Mouse (Mus musculus): ENCODE data around the gene Camk2g. TPM values are rescaled to one million over a fixed set of nuclear protein-coding genes. Genes with fewer than 3 reads are reported as not detected.
A peak's percentile ranks its signal among the peaks of the same experiment; 100 is the strongest.
"Not testable (repeated sequence)": the region's sequence is repeated elsewhere in the genome, so short reads cannot be mapped to it uniquely, and the experiment has no call there.

The Camk2g gene
- total RNA-seq, 1 experiment: 28.7 TPM

GRCm38 (mm10) chr14:20703461-20703860 lies 90.4 kb downstream of the Camk2g start:
- in situ Hi-C loops (cut with MboI; ENCODE audit: low sequenced_read_pairs in 2 of 2, unreplicated experiment in 2 of 2); DNase-seq (ENCODE audit: low read depth, low spot score); H3K4me1 ChIP-seq (ENCODE audit: control insufficient read depth in 2 of 2, insufficient read depth in 2 of 2, low read length in 2 of 2, poor library complexity in 1 of 2); H3K36me3 ChIP-seq (ENCODE audit: control insufficient read depth, insufficient read depth, low read length, poor library complexity, severe bottlenecking); H3K9me3 ChIP-seq (ENCODE audit: control insufficient read depth, insufficient read depth, low read depth, low read length): not testable (repeated sequence)
- TF ChIP-seq ZNF384 (IDR thresholded peaks at IDR 0.05; ENCODE audit: low read depth, low read length): peak; percentile 72; the same call in 1 of the 2 replicates
- Histone ChIP-seq H3K4me3 (ENCODE audit: insufficient read depth in 1 of 2, low read depth in 1 of 2, low read length in 2 of 2, poor library complexity in 1 of 2, severe bottlenecking in 1 of 2) (peak overlapping the region; percentile 77 to 79), H3K9ac (ENCODE audit: insufficient read depth, low read depth, low read length, poor library complexity, severe bottlenecking) (peak overlapping the region; percentile 99), H3K27ac (ENCODE audit: insufficient read depth, low read depth, low read length, poor library complexity, severe bottlenecking) (peak overlapping the region; percentile 96)

GRCm38 (mm10) chr14:20702741-20703381 lies 91.0 kb downstream of the Camk2g start, which contains the start of gene Chchd1:
Gene Chchd1, plus strand, starts transcription at chr14:20703006.
- Histone ChIP-seq H3K4me1 (ENCODE audit: control insufficient read depth in 2 of 2, insufficient read depth in 2 of 2, low read length in 2 of 2, poor library complexity in 1 of 2) (peaks cover 0 to 2% of the 10 kb centered on the region in 2 experiments; a peak in 3 of 4 replicates), H3K4me3 (ENCODE audit: insufficient read depth in 1 of 2, low read depth in 1 of 2, low read length in 2 of 2, poor library complexity in 1 of 2, severe bottlenecking in 1 of 2) (peak within 1 kb of the TSS; percentile 77 to 79), H3K36me3 (ENCODE audit: control insufficient read depth, insufficient read depth, low read length, poor library complexity, severe bottlenecking) (no peaks in the 10 kb centered on the region; the same call in 1 of the 2 replicates), H3K9ac (ENCODE audit: insufficient read depth, low read depth, low read length, poor library complexity, severe bottlenecking) (peak within 1 kb of the TSS; percentile 99), H3K9me3 (ENCODE audit: control insufficient read depth, insufficient read depth, low read depth, low read length) (no peaks in the 10 kb centered on the region), H3K27ac (ENCODE audit: insufficient read depth, low read depth, low read length, poor library complexity, severe bottlenecking) (peak within 1 kb of the TSS; percentile 96)
- TF ChIP-seq ZC3H11A (IDR thresholded peaks at IDR 0.05; ENCODE audit: borderline replicate concordance, low read depth, low read length) (no peak), ZNF384 (IDR thresholded peaks at IDR 0.05; ENCODE audit: low read depth, low read length) (no peak), HCFC1 (IDR thresholded peaks at IDR 0.05; ENCODE audit: borderline replicate concordance, insufficient read depth, low read length) (peak; percentile 61; the same call in 1 of the 2 replicates), MAFK (IDR thresholded peaks at IDR 0.05; ENCODE audit: insufficient read depth, low read depth, low read length) (no peak), CHD2 (IDR thresholded peaks at IDR 0.05; ENCODE audit: low read depth, low read length) (no peak)
- in situ Hi-C loops (cut with MboI; ENCODE audit: low sequenced_read_pairs in 2 of 2, unreplicated experiment in 2 of 2): no loop called here
- peak; percentile 69 for DNase-seq (ENCODE audit: low read depth, low spot score)

GRCm38 (mm10) chr14:20702096-20702740 lies 91.7 kb downstream of the Camk2g start:
- in situ Hi-C loops (cut with MboI; ENCODE audit: low sequenced_read_pairs in 2 of 2, unreplicated experiment in 2 of 2): no loop called here

GRCm38 (mm10) chr14:20701554-20701953 lies 92.3 kb downstream of the Camk2g start:
- in situ Hi-C loops (cut with MboI; ENCODE audit: low sequenced_read_pairs in 2 of 2, unreplicated experiment in 2 of 2): no loop called here
- Histone ChIP-seq H3K27ac (ENCODE audit: insufficient read depth, low read depth, low read length, poor library complexity, severe bottlenecking) (no peak overlapping the region; the same call in 1 of the 2 replicates), H3K4me3 (ENCODE audit: insufficient read depth in 1 of 2, low read depth in 1 of 2, low read length in 2 of 2, poor library complexity in 1 of 2, severe bottlenecking in 1 of 2) (peak overlapping the region; percentile 77 to 79), H3K9ac (ENCODE audit: insufficient read depth, low read depth, low read length, poor library complexity, severe bottlenecking) (peak overlapping the region; percentile 68; the same call in 1 of the 2 replicates), H3K36me3 (ENCODE audit: control insufficient read depth, insufficient read depth, low read length, poor library complexity, severe bottlenecking) (no peaks in the 10 kb centered on the region; the same call in 1 of the 2 replicates), H3K9me3 (ENCODE audit: control insufficient read depth, insufficient read depth, low read depth, low read length) (no peaks in the 10 kb centered on the region), H3K4me1 (ENCODE audit: control insufficient read depth in 2 of 2, insufficient read depth in 2 of 2, low read length in 2 of 2, poor library complexity in 1 of 2) (peaks cover 2 to 3% of the 10 kb centered on the region in 2 experiments)
- no peak for DNase-seq (ENCODE audit: low read depth, low spot score)
- TF ChIP-seq ZNF384 (IDR thresholded peaks at IDR 0.05; ENCODE audit: low read depth, low read length): no peak
- no peak for TF ChIP-seq ZC3H11A (IDR thresholded peaks at IDR 0.05; ENCODE audit: borderline replicate concordance, low read depth, low read length)
- no peak for TF ChIP-seq MAFK (IDR thresholded peaks at IDR 0.05; ENCODE audit: insufficient read depth, low read depth, low read length)
- no peak for TF ChIP-seq CHD2 (IDR thresholded peaks at IDR 0.05; ENCODE audit: low read depth, low read length)
- TF ChIP-seq HCFC1 (IDR thresholded peaks at IDR 0.05; ENCODE audit: borderline replicate concordance, insufficient read depth, low read length): no peak

More at GRCm38 (mm10) chr14:20702096-20702740, 91.7 kb downstream of the Camk2g start:
- Histone ChIP-seq H3K9me3 (ENCODE audit: control insufficient read depth, insufficient read depth, low read depth, low read length) (no peaks in the 10 kb centered on the region), H3K4me1 (ENCODE audit: control insufficient read depth in 2 of 2, insufficient read depth in 2 of 2, low read length in 2 of 2, poor library complexity in 1 of 2) (peaks cover 0 to 2% of the 10 kb centered on the region in 2 experiments; a peak in 3 of 4 replicates), H3K36me3 (ENCODE audit: control insufficient read depth, insufficient read depth, low read length, poor library complexity, severe bottlenecking) (no peaks in the 10 kb centered on the region; the same call in 1 of the 2 replicates), H3K27ac (ENCODE audit: insufficient read depth, low read depth, low read length, poor library complexity, severe bottlenecking) (peak overlapping the region; percentile 85), H3K9ac (ENCODE audit: insufficient read depth, low read depth, low read length, poor library complexity, severe bottlenecking) (peak overlapping the region; percentile 85), H3K4me3 (ENCODE audit: insufficient read depth in 1 of 2, low read depth in 1 of 2, low read length in 2 of 2, poor library complexity in 1 of 2, severe bottlenecking in 1 of 2) (peak overlapping the region; percentile 77 to 79)
- TF ChIP-seq ZNF384 (IDR thresholded peaks at IDR 0.05; ENCODE audit: low read depth, low read length): no peak
- no peak for TF ChIP-seq ZC3H11A (IDR thresholded peaks at IDR 0.05; ENCODE audit: borderline replicate concordance, low read depth, low read length)
- no peak for TF ChIP-seq MAFK (IDR thresholded peaks at IDR 0.05; ENCODE audit: insufficient read depth, low read depth, low read length)
- TF ChIP-seq CHD2 (IDR thresholded peaks at IDR 0.05; ENCODE audit: low read depth, low read length): no peak
- no peak for TF ChIP-seq HCFC1 (IDR thresholded peaks at IDR 0.05; ENCODE audit: borderline replicate concordance, insufficient read depth, low read length)
- DNase-seq (ENCODE audit: low read depth, low spot score): no peak
